Comparison of ENCODE assay signal across 10 mouse cellular contexts in the genomic region with DNA sequence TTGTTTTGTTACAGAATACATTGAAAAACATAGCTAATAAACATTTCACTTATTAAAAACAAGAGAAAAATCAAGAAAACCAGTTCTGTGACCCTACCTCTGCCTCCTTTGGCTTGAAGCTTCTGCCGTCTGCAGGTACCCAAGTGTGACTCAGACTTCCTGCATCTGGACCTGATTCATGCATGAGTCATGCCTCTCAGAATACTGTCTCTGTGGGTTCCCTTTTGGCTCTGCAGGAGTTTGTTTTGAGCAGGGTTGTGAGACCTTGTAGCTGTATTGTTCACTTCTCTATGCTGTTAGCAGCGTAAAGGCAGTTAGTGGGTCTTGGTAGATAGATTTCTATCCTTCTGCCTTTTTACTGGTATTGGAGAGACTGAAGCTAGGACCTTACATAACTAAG.
A peak's percentile ranks its signal among the peaks of the same experiment; 100 is the strongest.
DNase-seq lines count a peak whose midpoint lies in the region; ATAC-seq and TF ChIP-seq lines count a peak whose summit lies in the region.
"Had no signal": no experiment of that assay in that cellular context is flagged by ENCODE, and none has a peak within 500 bp of the region (broad histone marks: within the 10 kb centered on the region; RNA-seq: fewer than 3 reads in every experiment).

No protein-coding gene starts in this region.

- H3K9me3 ChIP-seq in stomach, postnatal 0 days (ENCODE audit: control insufficient read depth, low read length), result no peaks in the 10 kb centered on the region
- H3K9me3 ChIP-seq: megakaryocyte, embryonic 14.5 days had no signal

- H3K4me1 ChIP-seq in stomach, postnatal 0 days (replicated peaks; ENCODE audit: control insufficient read depth, insufficient read depth), result no peaks in the 10 kb centered on the region

- no peak overlapping the region for H3K27ac ChIP-seq in stomach, postnatal 0 days (replicated peaks)

- TF ChIP-seq CTCF in stomach, postnatal 0 days (IDR thresholded peaks at IDR 0.05; ENCODE audit: low read depth), result no peak

- H3K4me3 ChIP-seq in stomach, postnatal 0 days (ENCODE audit: low read depth, low read length), result no peak overlapping the region
- H3K4me3 ChIP-seq: megakaryocyte, embryonic 14.5 days had no signal

- H3K9ac ChIP-seq in stomach, postnatal 0 days (ENCODE audit: low read length), result no peak overlapping the region

- H3K27me3 ChIP-seq in stomach, postnatal 0 days (ENCODE audit: control insufficient read depth, insufficient read depth, low read length), result no peaks in the 10 kb centered on the region
- H3K27me3 ChIP-seq: megakaryocyte, embryonic 14.5 days had no signal

- no peak overlapping the region for H3K4me2 ChIP-seq in stomach, postnatal 0 days (replicated peaks; ENCODE audit: low read depth)

- WGBS in stomach, postnatal 0 days, result 51% methylated on average over 2 of the region's 2 CpGs

- DNase-seq in heart, adult 8-10 months (ENCODE audit: low spot score), result peak; percentile 28
- no peak for DNase-seq in heart, postnatal 25 days (ENCODE audit: low spot score)
- peak; percentile 11 to 39 for DNase-seq in urinary bladder, adult 18-20 months (ENCODE audit: low spot score in 2 of 2)
- no peak for DNase-seq in urinary bladder, postnatal 10 days (ENCODE audit: low spot score)
- peak; percentile 23 for DNase-seq in cerebellum, adult 9-11 months
- DNase-seq in stomach, postnatal 0 days (ENCODE audit: low spot score), result no peak
- no peak for DNase-seq in testis, postnatal 10 days (ENCODE audit: low spot score)
- DNase-seq: kidney, postnatal 14 days had no signal

- intact Hi-C loops in heart, postnatal 25 days (cut with DNase I), result no loop called here

- peaks cover 18% of the 10 kb centered on the region for H3K36me3 ChIP-seq in stomach, postnatal 0 days (ENCODE audit: control insufficient read depth, insufficient read depth, low read length)

- no peak for TF ChIP-seq EP300 in stomach, postnatal 0 days (optimal IDR thresholded peaks at IDR 0.05)

- ATAC-seq in stomach, postnatal 0 days (ENCODE audit: low FRiP score, low TSS enrichment), result 0 out of 2 replicates have a peak, but pooled peaks have one; percentile 53
- no peak for ATAC-seq in erythroid progenitor cell, adult 5-6 weeks (replicated peaks; ENCODE audit: low FRiP score, poor library complexity, severe bottlenecking)

Comparison
In these comparisons a context has a peak if more than half of its experiments do, and no peak if none do; other contexts are left out.
1. DNase-seq: peak in heart, adult 8-10 months (single experiment), urinary bladder, adult 18-20 months (2 of 2) and cerebellum, adult 9-11 months (single experiment); none in heart, postnatal 25 days (single experiment), urinary bladder, postnatal 10 days (single experiment), stomach, postnatal 0 days (single experiment) and testis, postnatal 10 days (single experiment).